Mouse (Mus musculus) liver, postnatal 0 days (tissue): ENCODE results near the gene Smyd2.

ENCODE experiments used
- CTCF ChIP-seq: sonication (generic); IDR thresholded peaks from 2 replicates; pipeline ENCODE4 v1.5.1; 2016; ENCODE audit warnings: antibody characterized with exemption, low read depth
- EP300 ChIP-seq: IDR thresholded peaks from 2 replicates; pipeline ENCODE4 v1.6.1; 2016; ENCODE audit warnings: antibody characterized with exemption, low read depth, mild to moderate bottlenecking

DNA sequence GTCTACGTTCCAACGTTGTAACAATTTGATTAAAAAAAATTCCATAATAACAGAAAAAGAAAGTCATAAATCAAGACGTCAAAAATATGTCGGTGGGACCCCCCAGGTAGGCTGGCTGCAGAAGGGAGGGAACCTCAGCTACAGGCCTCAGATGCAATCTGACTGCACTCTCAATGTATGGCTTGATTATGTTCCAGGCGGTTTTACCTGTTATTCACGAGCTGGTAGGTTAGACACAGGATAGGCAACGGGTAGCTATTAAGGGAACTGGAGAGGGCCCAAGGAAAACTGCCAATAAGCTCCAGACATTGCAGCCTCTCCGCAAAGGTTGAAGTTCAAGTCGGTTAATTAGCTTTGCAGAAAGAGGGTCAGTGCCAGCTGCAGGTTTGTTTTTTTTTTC is 558 bp upstream of the Smyd2 start:
- no peak for TF ChIP-seq CTCF
- no peak for TF ChIP-seq EP300
